Mouse (Mus musculus) frontal cortex, postnatal 25 days (tissue): Measurements from ENCODE around the gene A930004D18Rik.

Experiments
- DNase-seq, 2 experiments: peaks; one replicate each; pipeline ENCODE4 v3.0.0; 2022; ENCODE audit warnings: low spot score in 2 of 2

The A930004D18Rik gene

GRCm38 (mm10) chr2:18053243-18053950 lies 15.9 kb upstream of the A930004D18Rik start:
- no peak for DNase-seq

- no peak for DNase-seq
These were observed 15.0 kb upstream of the A930004D18Rik start for GRCm38 (mm10) chr2:18052581-18052980.

GRCm38 (mm10) chr2:18051831-18052170 lies 14.3 kb upstream of the A930004D18Rik start:
- no peak for DNase-seq

GRCm38 (mm10) chr2:18051026-18051830 lies 13.7 kb upstream of the A930004D18Rik start:
- DNase-seq, result no peak

GRCm38 (mm10) chr2:18050541-18050985 lies 13.0 kb upstream of the A930004D18Rik start:
- no peak for DNase-seq

GRCm38 (mm10) chr2:18050018-18050417 lies 12.5 kb upstream of the A930004D18Rik start:
- no peak for DNase-seq

GRCm38 (mm10) chr2:18049279-18049821 lies 11.8 kb upstream of the A930004D18Rik start:
- DNase-seq, result no peak

GRCm38 (mm10) chr2:18048453-18049075 lies 11.0 kb upstream of the A930004D18Rik start, which contains the start of gene Skida1:
TSS of gene Skida1 (minus strand) at chr2:18049051.
- no peak for DNase-seq

- DNase-seq, result peak; percentile 55
These were observed 10.3 kb upstream of the A930004D18Rik start for GRCm38 (mm10) chr2:18047646-18048452.

- peak in 1 of 2 experiments; percentile 54 for DNase-seq
These were observed 9.5 kb upstream of the A930004D18Rik start for GRCm38 (mm10) chr2:18046758-18047645.

GRCm38 (mm10) chr2:18046186-18046585 lies 8.6 kb upstream of the A930004D18Rik start:
- no peak for DNase-seq

GRCm38 (mm10) chr2:18045781-18046181 lies 8.2 kb upstream of the A930004D18Rik start:
- no peak for DNase-seq

- no peak for DNase-seq
These were observed 7.7 kb upstream of the A930004D18Rik start for GRCm38 (mm10) chr2:18045143-18045780.

GRCm38 (mm10) chr2:18041199-18041885 lies 3.8 kb upstream of the A930004D18Rik start:
- DNase-seq, result no peak

GRCm38 (mm10) chr2:18040347-18041160 lies 3.0 kb upstream of the A930004D18Rik start:
- no peak for DNase-seq

- DNase-seq, result no peak
These were observed 2.2 kb upstream of the A930004D18Rik start for GRCm38 (mm10) chr2:18039566-18040290.

GRCm38 (mm10) chr2:18038895-18039371 lies 1.4 kb upstream of the A930004D18Rik start:
- no peak for DNase-seq
